Mouse (Mus musculus): ENCODE measurements around the gene Gm13124.
"Not testable (repeated sequence)": the region's sequence is repeated elsewhere in the genome, so short reads cannot be mapped to it uniquely, and the experiment has no call there.

The Gm13124 gene

DNA sequence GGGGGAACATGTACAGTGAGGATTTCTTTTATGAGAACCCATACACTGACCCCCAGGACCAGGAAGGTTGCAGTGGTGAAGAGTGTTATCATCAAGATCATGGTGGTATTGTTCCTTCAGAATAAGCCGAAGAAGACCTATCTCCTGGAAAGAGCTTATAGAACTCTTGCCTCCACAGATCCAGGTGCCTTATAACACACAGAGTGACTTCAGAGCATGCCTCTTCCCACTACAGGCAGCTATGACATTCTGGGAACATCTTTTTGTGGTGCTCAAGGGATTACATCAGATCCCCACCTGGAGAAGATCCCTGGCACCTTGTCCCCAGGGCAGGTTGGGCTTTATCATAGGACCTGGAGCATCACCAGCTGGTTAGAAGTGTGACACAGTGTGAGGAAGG, at the start of gene Gm13124:
Gm13124 (minus strand) TSS at position 101 of the 400 bp plus-strand sequence.
- DNase-seq = no peak

DNA sequence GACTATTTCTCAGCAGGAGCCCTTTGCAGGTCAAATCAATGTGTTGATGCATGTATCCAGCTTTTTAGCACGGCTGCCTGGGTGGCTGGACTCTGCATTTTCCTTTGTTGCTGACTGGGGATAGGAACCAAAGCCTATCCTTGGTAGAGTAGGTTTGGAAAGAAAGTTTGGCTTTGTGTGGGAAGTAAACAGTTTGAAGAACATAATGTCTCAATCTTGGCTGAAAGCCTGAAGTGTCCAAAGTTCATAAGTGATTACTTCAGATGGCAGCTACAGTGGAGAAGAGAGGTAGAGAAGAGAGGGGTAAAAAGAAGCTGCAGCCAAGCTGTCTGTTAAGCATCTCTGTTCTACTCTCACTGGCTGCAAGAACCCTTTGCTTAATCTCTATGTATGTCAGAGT, 49.7 kb upstream of the Gm13124 start:
- no peak for DNase-seq

DNA sequence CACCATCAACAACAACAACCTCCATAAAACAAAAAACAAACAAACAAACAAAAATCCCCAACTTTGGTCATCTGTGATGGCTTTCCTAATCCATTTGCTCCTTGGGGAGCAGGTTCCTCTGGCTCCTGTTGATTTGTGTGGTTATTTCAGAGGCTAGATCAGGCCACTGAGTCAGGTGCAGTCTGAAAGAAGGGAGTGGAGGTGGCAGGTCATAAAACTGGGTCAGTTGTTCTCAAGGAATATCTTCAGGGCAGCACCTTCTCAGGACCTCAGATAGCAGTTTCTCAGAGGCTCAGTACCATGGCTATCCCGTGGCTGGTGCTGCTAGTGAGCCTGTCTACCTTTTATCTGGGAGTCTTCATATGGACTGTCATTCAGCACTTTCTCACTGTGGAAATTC, 48.5 kb upstream of the Gm13124 start, which contains the start of gene Aadacl4:
Aadacl4 (plus strand) TSS at position 301 of the 400 bp plus-strand sequence.
- DNase-seq = no peak

DNA sequence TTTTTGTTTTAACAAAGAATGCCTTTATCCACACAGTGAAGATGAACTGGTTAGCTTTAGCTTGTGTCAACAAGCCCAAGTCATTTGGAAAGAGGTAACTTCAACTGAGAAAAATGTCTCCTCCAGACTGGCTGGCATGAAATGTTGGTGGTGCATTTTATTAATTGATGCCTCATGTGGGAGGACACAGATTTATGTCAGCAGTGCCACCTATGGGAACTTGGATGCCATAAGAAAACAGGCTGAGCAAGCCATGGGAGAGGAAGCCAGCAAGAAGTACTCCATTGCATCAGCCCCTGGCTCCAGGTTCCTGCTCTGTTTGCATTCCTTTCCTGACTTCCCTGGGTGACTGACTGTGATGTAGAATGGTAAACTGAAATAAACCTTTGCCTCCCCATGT, 27.9 kb upstream of the Gm13124 start:
- DNase-seq = no peak

DNA sequence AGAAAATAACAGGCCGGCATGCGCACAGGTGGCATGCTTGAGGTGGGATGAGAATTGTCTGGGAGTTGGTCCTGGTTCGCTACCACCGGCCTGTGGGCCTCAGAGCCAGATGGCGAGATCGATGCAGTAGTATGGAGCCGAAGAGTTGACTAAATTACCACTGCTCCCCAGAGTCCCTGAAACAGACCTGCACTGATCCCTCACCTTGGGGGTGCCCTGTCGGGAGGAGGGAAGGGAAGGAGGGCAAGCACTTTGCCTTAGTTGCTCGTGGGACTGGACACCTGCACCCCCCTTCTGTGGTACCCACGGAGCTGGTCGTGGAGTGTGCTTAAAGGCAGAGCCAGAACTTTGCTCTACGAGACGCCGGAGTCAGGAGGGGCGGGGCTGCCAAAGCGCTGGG, 21.3 kb upstream of the Gm13124 start:
- DNase-seq = not testable (repeated sequence)

DNA sequence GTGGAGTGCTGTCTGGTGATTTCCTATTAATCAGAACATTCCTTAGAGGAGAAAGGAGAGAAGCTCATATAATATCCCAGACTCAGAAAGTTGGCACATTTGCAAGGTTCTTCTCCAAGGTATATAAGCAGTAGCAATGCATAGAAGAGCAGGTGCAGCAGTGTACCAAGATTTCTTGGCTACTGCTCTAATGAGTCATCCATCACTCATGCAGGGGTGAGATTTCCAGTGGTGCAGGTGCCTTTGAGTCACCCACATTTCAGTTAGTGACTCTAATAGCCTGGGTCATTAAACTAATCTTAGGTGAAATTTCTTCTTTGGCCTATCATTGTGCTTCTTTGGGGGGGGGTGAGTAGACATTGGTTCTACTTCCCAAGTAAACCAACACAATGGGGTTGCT, 2.8 kb upstream of the Gm13124 start:
- no peak for DNase-seq

DNA sequence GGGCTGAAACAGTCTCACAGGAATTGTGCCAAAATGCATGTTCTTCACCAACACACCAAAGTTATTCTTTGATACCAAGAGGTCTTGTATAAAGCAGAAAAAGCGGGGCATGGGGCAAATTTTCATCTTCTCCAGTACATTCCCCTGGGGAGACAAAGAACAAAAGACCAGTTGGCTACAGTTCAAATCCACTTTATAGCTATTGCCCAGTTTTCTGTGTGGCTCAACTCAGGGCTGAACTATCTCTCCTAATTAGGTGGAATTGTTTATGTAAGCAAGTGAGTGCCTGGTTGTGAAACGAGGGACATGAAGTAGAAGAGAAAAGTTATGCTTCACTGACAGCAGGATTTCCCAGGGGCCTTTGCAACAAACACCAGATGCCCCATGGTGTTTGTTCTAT, 3.7 kb downstream of the Gm13124 start:
- no peak for DNase-seq

DNA sequence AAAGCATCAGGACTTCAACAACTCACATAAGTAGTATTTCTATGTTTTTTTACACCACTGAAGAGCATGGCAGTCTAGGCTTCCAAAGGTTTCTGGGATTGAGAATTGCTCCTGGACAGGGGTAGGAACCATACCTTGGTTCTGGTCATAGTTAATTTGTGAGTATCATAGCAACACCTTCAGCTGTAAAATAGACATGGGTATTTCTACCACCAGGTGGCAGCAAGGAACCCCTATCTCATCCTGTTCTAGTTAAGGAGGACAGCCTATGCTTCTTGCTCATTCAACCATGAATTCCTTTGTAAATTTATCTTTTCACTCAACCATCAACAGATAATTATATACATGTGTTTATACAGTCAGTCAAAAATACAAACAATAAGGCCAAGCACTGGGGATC, 5.1 kb downstream of the Gm13124 start:
- no peak for DNase-seq

DNA sequence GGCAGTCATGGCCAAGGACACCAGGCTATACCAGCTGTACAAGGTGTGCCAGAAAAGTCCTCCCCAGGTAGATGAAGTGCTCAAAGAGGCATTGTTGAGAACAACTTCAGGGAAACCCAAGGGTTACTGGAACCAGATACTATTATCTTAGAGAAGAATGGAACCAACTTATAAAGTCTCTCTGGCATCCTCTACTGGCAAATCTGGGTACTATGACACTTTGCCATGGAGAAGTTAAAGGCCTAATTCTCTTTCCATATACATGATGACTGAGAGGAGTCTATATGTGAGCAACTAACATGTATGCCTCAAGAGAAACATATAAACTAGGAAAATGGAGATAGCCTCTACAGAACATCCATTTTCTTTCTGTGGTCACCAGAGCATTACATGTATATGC, 13.8 kb downstream of the Gm13124 start:
- DNase-seq = no peak

DNA sequence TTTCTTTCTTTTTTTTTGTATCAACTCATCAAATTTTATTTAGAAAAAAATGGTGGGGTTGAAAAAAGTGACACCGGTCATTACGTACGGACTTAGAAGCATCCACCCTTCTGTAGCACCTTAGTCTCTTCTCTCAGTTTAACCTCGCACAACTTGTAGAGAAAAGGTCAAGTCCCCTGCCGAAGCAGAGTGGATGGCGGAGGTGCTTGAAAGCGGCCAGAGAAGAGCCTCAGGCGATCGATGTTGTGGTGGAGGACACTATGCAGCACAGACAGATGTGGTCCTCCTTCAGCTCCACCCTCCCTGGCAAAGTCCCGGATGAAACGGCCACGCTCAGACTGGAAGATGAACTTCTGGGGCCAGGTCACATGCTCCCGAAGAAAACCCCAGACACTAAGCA, 19.6 kb downstream of the Gm13124 start:
- DNase-seq = not testable (repeated sequence)

DNA sequence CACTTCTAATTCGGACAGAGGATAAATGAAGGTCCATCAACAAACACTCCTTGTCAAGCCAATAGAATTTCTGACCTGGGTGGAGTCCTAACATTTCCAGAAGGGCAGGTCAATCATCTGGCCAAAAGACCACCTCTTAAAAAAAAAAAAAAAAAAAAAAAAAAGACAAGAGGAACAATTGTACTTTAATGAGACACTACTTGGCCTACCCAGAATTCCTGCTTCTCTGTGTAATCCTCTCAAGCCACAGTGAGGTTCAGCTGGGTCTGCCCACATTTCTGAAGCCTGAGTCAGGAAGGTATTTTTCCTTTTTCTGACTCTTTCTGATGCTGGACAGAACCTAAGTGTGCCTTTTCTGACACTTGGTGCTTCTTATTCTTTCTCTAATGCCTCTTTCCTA, 20.2 kb downstream of the Gm13124 start:
- DNase-seq = no peak

DNA sequence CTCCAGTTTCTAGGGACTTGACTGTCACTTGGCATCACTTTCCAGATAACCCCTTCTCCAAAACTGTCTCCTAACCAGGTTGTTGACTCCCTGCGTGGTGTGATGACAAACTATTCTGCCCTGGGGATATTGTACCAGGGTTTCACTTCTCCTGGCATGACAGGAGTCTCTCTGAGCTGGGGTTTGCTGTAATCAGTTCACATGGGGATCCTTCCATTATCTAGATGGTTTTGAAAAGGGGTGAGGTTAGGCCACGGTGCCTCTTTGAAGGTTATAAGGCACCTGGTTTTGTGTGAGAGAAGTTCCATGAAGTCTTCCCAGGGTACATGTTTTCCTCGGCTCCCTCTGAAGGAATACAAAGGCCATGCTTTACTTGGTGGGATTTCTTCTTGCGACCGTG, 45.4 kb downstream of the Gm13124 start, which contains the start of gene 9430007A20Rik:
9430007A20Rik (plus strand) TSS at position 301 of the 400 bp plus-strand sequence.
- DNase-seq = no peak

DNA sequence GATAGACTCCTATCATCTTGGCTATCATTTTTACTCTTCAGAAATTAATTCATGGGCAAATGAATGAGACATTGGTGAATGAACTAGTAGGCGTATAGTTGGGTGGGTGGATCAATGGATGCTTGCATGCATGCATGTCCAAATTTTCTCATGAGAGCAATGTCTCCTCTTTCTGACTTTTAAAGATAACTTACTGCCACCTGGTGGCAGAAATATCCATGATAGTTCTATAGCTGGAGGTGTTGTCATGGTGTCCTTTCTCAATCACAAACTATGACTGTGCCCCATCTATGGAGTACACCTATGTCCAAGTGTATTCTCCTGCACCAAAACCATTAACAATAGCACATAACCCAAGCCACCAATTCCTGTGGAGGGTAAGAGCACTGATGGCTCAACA, 58.4 kb downstream of the Gm13124 start:
- no peak for DNase-seq
